Mouse (Mus musculus) CH12.LX (cell line): ENCODE results near the gene Phf21a.

Experiments
- CHD1 ChIP-seq: IDR thresholded peaks from 2 replicates; pipeline ENCODE4 v1.6.1; 2012; ENCODE audit warnings: low read depth, low read length, improper control_type of control experiment, inconsistent platforms
- CHD2 ChIP-seq: IDR thresholded peaks from 2 replicates; pipeline ENCODE4 v1.6.1; 2011; ENCODE audit warnings: low read length, improper control_type of control experiment
- CTCF ChIP-seq, 2 experiments: IDR thresholded peaks in 1 of 2; conservative IDR thresholded peaks in 1 of 2; 2 replicates each; pipeline ENCODE4 v1.5.1; 2011 to 2012; ENCODE audit warnings: low read depth in 2 of 2, low read length in 2 of 2, improper control_type of control experiment in 1 of 2, inconsistent platforms in 1 of 2, mild to moderate bottlenecking in 1 of 2, moderate library complexity in 1 of 2
- E2F4 ChIP-seq: IDR thresholded peaks from 2 replicates; pipeline ENCODE4 v1.6.1; 2011; ENCODE audit warnings: low read depth, low read length, improper control_type of control experiment; ENCODE audit not compliant: insufficient replicate concordance
- EP300 ChIP-seq: IDR thresholded peaks from 2 replicates; pipeline ENCODE4 v1.6.1; 2011; ENCODE audit warnings: low read length, improper control_type of control experiment
- MAFK ChIP-seq: IDR thresholded peaks from 2 replicates; pipeline ENCODE4 v1.6.1; 2011; ENCODE audit warnings: low read length, improper control_type of control experiment; ENCODE audit not compliant: insufficient replicate concordance
- MAX ChIP-seq: IDR thresholded peaks from 2 replicates; pipeline ENCODE4 v1.6.1; 2011; ENCODE audit warnings: low read length, improper control_type of control experiment
- MEF2A ChIP-seq: IDR thresholded peaks from 2 replicates; pipeline ENCODE4 v1.6.1; 2014; ENCODE audit warnings: low read depth, mild to moderate bottlenecking, inconsistent platforms, low read length, improper control_type of control experiment, borderline replicate concordance
- POLR2A ChIP-seq: IDR thresholded peaks from 2 replicates; pipeline ENCODE4 v1.6.1; 2011; ENCODE audit warnings: low read depth, mild to moderate bottlenecking, improper control_type of control experiment, low read length
- POLR2AphosphoS2 ChIP-seq: IDR thresholded peaks from 2 replicates; pipeline ENCODE4 v1.6.1; 2011; ENCODE audit warnings: low read depth, low read length, improper control_type of control experiment
- RAD21 ChIP-seq: IDR thresholded peaks from 2 replicates; pipeline ENCODE4 v1.6.1; 2011; ENCODE audit warnings: low read depth, mild to moderate bottlenecking, low read length, improper control_type of control experiment, moderate library complexity
- ZMIZ1 ChIP-seq: IDR thresholded peaks from 2 replicates; pipeline ENCODE4 v1.6.1; 2012; ENCODE audit warnings: low read depth, mild to moderate bottlenecking, inconsistent platforms, low read length, improper control_type of control experiment

DNA sequence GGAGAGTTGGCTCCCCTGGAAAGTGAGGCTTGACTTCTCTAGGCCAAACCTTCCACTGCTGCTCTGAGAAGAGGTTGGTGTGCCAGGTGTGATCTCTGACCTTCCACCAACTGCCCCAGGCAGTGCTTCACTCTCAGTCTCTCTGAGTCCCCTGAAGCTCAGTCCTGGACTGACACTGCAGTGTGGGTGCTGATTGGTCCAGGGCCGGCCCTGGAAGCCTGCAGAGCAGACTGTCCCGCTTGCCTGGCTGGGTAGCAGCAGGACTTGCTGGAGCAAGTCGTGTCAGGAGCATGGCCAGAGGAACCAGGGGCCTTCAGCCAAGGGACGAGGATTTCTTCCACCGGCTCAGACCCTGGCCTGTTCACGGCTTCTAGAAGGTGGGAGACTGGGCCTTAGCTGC is 311.8 kb downstream of the Phf21a start:
- TF ChIP-seq CTCF (conservative IDR thresholded peaks at IDR 0.05 in 1 of 2, IDR thresholded peaks at IDR 0.05 in 1 of 2; ENCODE audit: low read depth in 2 of 2, low read length in 2 of 2) (no peak), POLR2AphosphoS2 (no peak), CHD1 (no peak), POLR2A (no peak), E2F4 (no peak), MAFK (no peak), ZMIZ1 (no peak), CHD2 (no peak), MAX (no peak), EP300 (no peak), MEF2A (no peak), RAD21 (no peak)
